Mouse (Mus musculus) T-helper 1 cell (primary cell): Measurements from ENCODE around the gene Mto1.

Experiments
- in situ Hi-C: fragments of 300-600 bp; cut with MboI, MseI; formaldehyde crosslinking; loops from one replicate; pipeline ENCODE4 v1.15.1; 2025; ENCODE audit warnings: high pct_unique_total_duplicates

The Mto1 gene

DNA sequence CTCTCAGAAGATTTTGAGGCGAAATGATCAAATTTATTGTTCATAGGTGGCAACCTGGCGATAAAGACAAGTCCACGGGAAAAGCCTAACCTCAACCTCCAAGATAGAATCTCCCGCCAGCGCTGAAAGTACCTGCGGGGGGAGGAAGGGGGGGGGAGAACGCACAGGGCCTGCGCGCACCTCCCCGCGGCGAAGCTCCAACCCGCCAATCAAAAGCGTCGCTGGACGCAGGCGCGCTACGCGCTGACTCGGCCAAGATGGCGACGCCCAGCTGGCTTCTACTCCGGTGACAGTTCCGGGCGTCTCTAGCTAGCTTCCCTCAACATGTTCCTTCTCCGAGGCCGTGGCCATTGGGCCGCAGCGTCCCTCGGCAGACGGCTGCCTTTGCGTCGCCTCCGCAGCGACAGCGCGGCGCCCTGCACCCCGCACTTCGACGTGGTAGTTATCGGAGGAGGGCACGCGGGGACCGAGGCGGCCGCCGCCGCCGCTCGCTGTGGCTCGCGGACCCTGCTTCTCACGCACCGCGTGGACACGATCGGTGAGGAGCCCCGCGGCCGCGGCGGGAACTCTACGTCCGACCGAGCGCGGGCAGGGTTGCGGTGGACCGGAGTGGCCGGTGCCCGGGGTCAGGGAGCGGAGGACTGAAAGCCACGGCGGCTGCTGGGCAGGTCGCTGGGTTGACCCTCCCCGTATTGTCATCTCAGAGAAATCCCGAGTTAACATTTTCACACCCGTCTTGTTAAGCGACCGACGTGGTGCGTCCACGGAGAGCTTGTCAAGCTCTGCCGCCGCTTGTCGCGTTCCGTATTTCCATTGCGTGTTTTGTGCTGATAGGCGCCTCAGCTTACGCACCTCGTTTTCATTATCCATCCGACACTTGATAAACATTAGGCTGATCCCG lies at the start of gene Mto1, which contains the start of gene Gm17324:
Gene Mto1, plus strand, starts transcription at position 236 of the 901 bp plus-strand sequence.
Gene Gm17324, minus strand, starts transcription at position 814 of the 901 bp plus-strand sequence.
- in situ Hi-C loops, result no loop called here

DNA sequence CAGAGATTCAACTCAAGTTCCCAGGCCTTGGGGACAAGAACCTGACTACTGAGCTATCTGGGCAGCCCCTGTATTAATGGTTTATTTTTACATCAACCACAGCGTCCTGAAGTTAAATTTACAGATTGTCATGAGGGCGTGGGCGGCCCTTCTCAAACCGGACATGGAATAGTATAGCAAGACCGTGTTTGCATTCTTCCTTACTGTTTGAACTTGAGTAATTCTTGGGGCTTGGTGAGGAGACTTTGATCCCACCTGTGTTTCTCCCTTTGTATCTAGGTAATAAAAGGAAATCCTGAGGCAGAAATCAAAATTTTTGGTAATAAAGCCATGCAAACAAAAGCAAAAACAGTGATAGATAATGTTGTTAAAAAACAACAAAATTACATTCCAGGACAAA lies 47.4 kb upstream of the Mto1 start:
- in situ Hi-C loops, result no loop called here

DNA sequence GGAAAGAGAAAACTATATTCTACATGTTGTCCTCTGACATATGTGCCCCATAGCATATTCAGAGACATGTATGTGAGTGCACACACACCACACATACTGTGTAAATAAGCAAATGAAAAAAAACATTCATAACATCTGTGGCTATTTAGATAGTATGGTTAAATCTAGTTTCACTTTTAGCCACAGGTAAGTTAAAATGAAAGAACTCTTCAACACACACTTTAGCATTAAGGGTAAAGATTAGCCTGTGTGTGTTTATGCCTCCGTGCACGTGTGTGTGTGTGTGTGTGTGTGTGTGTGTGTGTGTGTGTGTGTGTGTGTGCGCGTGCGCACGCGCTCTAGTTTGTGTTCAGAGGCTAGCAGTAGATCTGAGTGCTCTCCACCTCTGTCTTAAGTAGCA lies 46.4 kb upstream of the Mto1 start:
- in situ Hi-C loops, result no loop called here

DNA sequence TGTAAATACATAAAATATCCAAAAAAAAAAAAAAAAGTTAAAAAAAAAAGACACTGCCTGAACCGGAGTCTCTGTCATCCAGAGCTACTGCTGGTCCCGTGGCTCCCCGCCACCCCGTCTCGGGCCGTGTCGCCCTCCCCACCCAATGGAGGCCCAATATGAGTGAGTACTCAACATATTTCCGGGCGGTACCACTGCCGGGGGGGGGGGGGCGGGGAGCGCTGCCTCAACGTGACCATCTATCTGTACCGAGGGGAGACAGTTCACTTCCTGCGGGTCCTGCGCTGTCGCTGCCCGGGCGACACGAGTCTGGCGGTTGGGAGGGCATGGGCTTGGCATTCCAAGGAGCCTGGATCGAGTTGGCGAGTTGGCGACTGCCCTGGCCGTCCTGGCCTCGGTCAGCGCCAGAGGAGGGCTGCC lies 20.6 kb upstream of the Mto1 start:
- in situ Hi-C loops, result no loop called here

DNA sequence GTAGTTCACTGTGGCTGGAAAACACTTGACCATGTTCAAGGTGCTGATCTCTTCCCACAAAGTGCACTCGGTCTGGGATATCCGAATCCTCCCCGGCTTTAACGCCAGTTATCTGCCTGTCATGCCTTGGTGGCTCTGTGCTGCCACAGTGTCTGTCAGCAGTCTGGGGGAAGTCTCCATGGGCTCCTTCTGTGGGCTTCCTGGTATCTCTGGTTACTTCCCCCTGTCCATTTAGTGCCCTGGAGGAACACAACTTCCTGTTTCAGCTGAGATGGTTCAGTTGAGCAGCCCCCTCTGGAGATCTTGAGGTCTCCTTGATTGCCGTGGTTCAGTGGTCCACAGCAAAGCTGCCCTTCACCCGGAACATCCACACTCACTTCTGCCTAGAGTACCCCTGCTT lies 19.8 kb upstream of the Mto1 start:
- in situ Hi-C loops, result no loop called here

DNA sequence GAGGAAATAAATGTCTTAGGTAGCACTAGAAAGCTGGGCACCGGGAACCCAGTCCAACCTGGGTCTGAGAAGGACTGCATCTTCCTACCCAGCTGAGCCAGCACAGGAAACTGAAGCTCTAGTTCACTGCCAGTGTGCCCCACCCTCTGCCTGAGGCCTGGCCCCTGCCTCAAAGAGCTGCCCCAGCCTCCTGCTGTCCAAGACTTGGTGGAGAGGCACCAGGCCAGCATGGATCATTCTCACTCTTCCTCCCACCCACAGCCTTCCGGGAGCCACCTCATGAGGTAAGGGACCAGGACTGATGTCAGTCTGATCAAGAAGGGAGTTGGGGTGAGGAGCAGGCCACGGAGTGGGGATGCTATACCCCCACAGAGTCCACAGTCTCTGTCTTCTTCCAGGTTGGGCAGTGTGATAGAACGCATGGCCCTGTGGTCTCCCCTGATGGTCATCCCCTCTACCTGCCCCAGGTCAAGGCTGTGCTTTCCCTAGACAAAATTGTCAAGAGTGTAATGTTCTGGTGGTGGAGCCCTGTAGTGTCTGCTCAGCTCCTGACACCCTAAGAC lies 19.1 kb upstream of the Mto1 start:
- in situ Hi-C loops, result no loop called here

DNA sequence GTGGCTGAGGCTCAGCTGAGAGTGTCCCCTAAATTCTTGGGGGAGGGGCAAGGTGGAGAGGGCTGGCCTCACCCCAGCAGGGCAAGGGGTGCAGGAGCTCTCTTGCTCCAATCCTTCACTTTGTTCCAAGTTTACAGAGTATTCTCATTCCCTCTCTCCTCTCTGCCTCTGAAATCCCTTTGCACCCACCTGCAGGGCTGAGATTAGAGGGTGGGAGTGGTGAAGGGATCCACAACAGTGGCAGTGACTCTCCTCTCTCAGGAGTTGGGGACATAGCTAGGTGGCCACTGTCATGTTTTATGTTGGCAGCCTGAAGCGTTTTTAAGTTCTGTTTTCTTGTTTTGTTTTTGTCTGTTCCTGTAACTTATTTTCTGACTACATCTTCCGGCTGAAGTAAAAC lies 18.5 kb upstream of the Mto1 start:
- in situ Hi-C loops, result no loop called here

DNA sequence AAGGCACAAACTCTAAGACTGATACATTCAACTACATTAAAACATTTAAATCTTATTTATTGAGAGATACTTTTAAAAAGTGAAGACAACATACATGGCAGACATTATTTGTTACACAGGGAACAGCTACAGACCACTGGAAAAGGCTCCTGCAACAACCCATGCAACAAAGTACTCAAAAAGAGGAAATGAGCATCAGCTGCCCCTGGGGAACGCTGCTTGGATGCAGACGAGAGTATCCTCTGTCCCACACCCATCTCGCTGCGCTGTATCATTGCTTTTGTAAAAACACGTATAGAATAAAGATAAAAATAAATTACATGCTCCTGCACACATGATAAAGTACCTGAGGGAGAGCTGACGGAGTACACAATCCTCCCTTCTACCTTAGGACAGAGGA lies 17.5 kb upstream of the Mto1 start:
- in situ Hi-C loops, result no loop called here

DNA sequence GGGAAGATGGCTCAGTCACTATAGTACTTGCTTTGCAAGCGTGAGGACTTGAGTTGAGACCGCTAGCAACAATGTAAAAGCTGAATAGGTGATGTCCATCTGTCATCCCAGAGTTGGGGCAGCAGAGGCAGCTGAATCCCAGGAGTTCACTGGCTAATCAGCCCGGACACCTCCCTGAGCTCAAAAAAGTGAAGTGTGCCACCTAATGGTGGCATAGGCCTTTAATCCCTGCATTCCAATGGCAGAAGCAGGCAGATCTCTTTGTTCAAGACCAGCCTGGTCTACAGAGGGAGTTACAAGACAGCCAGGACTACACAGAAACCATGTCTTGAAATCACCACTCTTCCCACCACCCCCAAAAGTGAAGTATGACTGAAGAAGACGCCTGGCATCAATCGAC lies 15.5 kb upstream of the Mto1 start:
- in situ Hi-C loops, result no loop called here

DNA sequence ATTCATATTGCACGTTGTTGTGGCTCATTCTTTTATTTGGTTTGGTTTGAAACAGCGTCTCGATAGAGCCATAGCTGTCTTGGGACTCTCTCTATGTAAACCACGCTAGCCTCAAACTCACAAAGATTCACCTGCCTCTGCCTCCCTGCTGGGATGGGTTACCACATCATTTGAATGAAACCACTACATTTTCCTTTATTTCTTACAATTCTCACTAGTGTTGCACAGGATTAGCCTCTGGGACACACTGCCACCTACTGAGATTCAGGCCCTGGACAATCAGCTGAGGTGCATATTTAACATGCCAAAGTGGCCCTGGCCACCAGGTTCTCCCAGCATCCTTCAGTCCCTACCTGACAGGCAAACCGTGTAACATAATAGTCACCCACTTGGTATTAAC lies 8.6 kb upstream of the Mto1 start:
- in situ Hi-C loops, result no loop called here

DNA sequence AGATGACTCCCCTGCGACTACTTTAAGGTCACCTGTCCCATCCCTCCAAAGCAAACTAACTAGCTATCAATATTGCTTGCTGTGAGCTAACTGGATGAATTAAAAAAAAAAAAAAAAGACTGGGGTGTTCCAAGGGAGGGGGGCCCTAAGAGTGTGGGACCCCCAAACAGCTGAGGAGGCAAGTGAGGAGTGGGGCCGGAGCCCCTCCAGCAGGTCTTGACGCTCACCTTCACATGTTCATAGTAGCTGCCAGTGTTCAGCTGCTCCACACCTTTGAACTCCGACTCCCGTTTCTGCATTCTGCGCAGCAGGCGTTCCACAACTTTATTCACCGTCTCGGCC lies 5.8 kb upstream of the Mto1 start:
- in situ Hi-C loops, result no loop called here

DNA sequence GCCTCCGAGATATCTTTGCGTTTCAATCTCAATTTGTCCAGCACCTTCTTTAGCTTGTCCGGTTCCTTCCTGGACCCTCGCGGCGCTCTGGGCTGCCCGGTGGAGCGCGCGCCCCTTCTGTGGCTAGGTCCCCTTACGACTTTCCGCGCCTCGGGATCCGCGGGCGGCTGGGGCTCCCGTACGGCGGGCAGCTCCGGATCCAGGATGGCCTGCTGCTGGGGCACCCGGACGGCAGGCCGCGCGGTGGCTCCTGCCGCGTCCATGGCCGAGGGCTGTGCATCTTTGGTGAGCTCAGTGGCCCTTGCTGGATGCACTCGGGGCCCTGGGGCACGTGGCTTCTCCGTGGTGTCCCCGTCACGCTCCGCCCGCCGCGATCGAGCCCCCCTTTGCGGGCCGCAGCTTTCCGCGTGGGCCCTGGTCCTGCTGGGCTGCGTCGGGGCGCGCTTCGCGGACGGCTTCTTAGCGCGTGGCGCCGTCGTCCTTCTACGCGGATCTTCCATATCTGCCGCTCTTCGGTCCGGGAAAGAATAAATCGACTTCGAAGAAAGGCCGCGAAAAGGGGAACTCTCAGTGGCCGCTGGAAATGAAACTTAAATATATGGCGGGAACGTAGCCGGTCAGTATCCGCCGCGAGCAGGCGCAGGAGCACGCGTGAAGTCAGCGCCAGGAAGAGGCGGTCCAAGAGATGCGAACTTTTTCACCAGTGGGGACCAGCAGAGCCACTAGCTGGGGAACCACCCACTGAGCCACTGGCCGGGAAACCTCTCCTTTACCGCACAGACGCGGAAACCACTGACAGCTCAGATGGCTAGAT lies 5.2 kb upstream of the Mto1 start, which contains the start of gene Cgas:
Gene Cgas, minus strand, starts transcription at position 659 of the 814 bp plus-strand sequence.
- in situ Hi-C loops, result no loop called here

DNA sequence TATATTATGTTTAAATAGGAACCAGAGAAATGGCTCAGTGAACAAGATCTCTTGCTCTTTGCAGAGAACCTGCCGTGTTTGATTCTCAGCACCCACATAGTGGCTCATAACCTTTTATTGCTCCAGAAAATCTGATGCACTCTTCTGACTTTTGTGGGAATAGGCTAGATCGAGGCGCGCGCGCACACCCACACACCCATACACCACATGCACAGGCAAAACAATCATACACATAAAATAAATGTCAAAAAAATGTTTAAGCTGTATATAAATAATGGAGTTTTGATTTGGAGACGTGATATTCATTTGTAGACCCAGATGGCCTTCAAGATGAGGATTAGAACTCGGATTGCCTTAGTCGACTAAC lies 419 bp upstream of the Mto1 start:
- in situ Hi-C loops, result no loop called here

DNA sequence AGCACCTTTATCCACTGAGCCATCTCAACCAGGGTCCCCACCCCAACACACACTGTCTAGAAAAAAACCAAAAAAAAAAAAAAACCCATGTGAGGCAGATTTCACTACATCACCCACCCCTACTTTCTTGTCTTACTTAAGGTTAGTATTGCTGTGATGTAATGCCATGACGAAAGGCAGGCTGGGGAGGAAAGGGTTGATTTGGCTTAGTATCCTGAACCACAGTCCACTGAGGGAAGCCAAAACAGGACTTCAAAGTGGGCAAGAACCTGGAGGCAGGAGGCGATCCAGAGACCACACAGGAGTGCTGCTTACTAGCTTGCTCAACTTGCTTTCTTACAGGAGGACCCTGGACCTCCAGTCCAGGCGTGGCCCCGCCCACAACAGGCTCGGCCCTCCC lies 2.4 kb downstream of the Mto1 start:
- in situ Hi-C loops, result no loop called here

DNA sequence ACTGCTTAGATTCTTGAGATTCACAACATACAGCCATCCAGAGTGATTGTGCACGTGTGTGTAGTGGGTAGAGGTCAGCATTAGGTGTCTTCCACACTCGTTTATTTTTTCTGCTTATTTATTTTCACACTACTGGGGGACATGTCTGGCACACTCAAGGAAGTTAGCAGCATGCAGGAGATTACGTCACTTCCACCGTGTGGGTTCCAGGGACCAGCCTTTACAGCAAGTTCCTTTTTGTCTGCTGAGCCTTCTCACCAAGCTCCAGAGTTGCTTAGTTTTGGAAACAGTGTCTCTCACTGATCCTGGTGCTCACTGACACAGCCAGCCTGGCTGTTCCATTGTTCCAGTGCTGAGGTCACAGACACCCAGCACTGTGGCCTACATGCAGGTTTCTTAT lies 3.4 kb downstream of the Mto1 start:
- in situ Hi-C loops, result no loop called here

DNA sequence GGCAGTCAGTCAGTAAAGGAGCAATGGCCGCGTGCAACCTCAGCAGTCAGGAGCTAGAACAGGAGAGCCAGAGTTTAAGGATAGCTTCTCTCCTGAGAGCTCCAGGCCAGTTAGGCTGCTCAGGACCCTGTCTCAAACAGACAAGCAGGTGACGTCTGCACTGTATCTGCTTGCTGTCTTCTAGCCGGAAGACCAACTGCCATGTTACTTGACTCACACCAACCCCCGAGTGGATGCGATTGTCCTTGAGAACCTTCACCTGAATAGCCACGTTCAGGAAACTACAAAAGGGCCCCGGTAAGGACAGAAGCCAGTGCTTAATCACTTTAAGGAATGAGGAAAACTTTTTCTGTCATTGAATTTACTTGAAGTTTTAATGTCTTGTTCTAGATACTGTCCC lies 9.0 kb downstream of the Mto1 start:
- in situ Hi-C loops, result no loop called here

DNA sequence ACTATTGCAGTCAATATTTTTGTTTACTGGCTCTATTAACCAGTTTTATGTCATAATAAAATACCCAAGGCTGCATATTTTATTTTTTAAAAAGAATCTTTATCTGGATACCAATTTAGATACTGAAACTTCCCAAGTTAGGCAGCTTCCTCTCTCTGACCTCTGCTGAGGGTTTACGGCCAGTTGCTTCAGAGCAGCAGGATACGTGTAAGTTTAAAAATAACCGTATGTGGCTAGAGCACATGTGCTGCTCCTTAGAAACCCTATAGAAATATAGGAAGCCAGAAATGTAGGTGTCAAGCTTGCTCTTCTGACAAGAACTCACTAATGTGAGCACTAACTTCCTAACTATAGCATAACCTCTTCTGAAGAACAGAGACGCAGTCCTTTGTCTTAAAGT lies 15.3 kb downstream of the Mto1 start:
- in situ Hi-C loops, result no loop called here

DNA sequence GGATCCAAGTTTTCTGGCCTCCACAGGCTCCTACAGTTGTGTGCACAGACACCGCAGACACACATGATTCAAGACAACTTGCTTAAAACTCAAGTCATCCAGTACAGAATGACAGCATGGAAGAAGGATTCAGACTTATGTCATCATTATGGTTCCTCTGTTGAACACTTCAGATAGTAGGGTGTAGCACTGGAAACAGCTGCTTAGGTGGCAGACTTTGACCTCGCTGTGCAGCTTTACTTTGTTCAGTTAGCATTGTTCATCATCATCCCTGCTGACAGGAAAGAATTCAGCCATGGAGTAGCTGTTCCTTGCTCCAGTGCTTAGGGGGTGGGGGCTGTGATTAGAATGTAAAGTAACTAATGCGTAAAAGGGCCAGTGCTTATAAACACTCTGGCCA lies 17.7 kb downstream of the Mto1 start:
- in situ Hi-C loops, result no loop called here

DNA sequence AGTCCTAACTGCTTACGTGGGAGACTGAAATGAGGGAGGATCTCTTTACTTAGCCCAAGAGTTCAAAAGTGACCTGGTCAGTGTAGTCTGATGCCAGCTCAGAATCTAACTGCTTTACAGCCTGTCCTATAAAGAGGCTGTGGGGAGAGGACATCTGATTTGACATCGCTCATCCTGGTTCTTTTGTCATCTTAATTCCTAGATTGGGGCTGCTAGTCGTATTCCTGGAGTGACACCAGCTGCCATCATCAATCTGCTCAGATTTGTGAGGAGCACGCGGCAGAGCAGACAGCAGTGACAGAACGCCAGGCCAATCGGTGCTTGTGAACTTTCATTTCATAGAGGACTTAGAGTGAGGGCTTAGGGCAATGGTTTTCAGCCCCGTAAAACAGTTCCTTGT lies 25.6 kb downstream of the Mto1 start:
- in situ Hi-C loops, result no loop called here

DNA sequence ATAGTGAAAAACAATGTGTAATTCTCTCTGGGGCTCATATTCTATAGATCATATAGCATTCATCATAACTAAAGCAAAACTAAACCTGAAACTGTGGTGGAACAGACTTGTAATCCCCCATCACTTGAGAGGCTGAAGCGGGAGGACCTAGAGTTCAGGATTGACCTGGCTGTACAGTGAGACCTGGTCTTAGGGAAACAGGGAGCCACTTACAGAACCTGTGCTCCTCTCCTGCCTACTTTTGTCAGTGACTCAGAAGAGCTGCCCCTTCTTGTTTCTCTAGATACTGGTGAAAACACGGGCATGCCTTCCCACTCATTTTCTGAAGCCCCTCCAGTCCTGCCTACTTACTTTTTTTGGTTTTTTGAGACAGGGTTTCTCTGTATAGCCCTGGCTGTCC lies 26.3 kb downstream of the Mto1 start:
- in situ Hi-C loops, result no loop called here

DNA sequence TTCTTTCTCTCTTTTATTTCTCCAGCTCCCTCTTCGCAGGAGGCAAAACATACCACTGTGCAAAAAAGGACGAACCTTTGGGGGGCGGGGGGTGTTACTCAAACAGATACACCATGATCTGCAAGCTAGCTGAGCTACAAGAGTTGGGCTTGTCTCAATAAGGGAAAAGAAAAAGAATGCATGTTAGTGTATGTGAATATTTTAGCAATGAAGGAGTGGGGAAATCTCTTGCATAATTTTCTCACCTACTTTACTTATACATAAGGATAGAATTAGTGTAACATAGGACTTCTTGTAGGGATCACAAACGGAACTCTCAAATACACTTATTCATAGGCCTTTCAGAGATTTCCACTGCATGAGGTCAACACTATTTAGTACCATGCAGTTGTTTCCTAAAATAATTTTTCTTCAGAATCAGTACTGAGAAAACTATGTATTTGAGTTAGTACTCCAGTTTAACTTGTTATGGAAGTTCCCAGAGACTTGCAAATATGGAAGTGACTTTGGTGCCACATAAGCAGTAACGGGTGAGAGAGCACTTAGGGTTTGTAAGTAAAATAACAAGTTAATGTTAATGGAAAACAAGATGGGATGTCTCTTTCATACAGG lies 26.9 kb downstream of the Mto1 start:
- in situ Hi-C loops, result no loop called here

DNA sequence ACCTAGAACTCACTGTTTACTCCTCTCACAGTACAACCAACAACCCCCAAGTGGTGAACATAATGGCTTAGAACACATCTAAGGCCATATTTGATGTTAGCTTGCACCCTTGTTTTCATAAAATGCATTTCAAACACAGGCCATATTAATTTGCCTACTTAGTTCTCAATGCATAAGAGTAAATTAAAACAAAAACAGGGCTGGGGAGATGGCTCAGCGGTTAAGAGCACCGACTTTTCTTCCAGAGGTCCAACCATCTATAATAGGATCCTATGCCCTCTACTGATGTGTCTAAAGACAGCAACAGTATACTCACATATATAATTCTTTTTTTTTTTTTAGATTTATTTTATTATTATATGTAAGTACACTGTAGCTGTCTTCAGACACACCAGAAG lies 27.4 kb downstream of the Mto1 start:
- in situ Hi-C loops, result no loop called here
